Mouse (Mus musculus): ENCODE results near the gene Neurl4.
"Not testable (repeated sequence)": the region's sequence is repeated elsewhere in the genome, so short reads cannot be mapped to it uniquely, and the experiment has no call there.

DNA sequence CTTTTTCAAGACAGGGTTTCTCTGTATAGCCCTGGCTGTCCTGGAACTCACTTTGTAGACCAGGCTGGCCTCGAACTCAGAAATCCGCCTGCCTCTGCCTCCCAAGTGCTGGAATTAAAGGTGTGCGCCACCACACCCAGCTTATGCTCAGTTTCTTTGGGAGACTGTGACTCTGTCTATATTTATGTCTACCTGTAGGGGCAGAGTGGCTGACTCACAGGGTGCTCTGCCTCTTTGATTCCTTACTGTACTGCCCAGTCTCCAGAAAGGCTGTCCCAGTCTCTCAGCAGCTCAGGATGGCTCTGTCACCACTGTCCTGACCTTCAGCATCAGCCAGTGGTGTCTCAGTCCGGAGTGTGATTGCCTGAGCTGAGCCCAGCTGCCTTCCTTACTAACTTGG is 54.7 kb downstream of the Neurl4 start:
- not testable (repeated sequence) for TF ChIP-seq POLR2A (IDR thresholded peaks at IDR 0.05; ENCODE audit: insufficient read length, low read depth); CEBPB (IDR thresholded peaks at IDR 0.05; ENCODE audit: insufficient read depth, poor library complexity, severe bottlenecking); TCF12 (IDR thresholded peaks at IDR 0.05; ENCODE audit: insufficient read depth, poor library complexity, severe bottlenecking); E2F4 (IDR thresholded peaks at IDR 0.05; ENCODE audit: insufficient read depth); TCF3 (IDR thresholded peaks at IDR 0.05; ENCODE audit: insufficient read length, low read depth); MYOD1 (IDR thresholded peaks at IDR 0.05; ENCODE audit: control insufficient read depth in 1 of 3, insufficient read length in 2 of 3, low read depth in 2 of 3)

All from myocyte (in vitro differentiated cells).